Mouse (Mus musculus) heart, embryonic 11.5 days (tissue): Measurements from ENCODE around the gene Olfr435. TPM values are rescaled to one million over a fixed set of nuclear protein-coding genes. Genes with fewer than 3 reads are reported as not detected.

Experiments
- ATAC-seq: fragments of 200-750 bp; cut with Nextera tagmentation; replicated peaks from 2 replicates; pipeline ENCODE4 v1.8.0; 2017; ENCODE audit warnings: moderate library complexity; ENCODE audit not compliant: insufficient number of reproducible peaks, low FRiP score, low TSS enrichment
- H3K27ac ChIP-seq: fragments of 300-500 bp; sonication (generic); 2 replicates; pipeline ENCODE4 v1.5.1; 2014; ENCODE audit warnings: mild to moderate bottlenecking, low read depth, low read length
- H3K27me3 ChIP-seq: fragments of 300-500 bp; sonication (generic); 2 replicates; pipeline ENCODE4 v1.6.1; 2014; ENCODE audit warnings: mild to moderate bottlenecking, low read length, mixed read lengths; ENCODE audit not compliant: control insufficient read depth, insufficient read depth
- H3K36me3 ChIP-seq: fragments of 300-500 bp; sonication (generic); 2 replicates; pipeline ENCODE4 v1.6.1; 2014; ENCODE audit warnings: mild to moderate bottlenecking, low read length, moderate library complexity, mixed read lengths; ENCODE audit not compliant: control insufficient read depth, insufficient read depth
- H3K4me1 ChIP-seq: fragments of 300-500 bp; sonication (generic); 2 replicates; pipeline ENCODE4 v1.6.1; 2014; ENCODE audit warnings: low read length; ENCODE audit not compliant: control insufficient read depth, insufficient read depth
- H3K4me2 ChIP-seq: fragments of 300-500 bp; sonication (generic); 2 replicates; pipeline ENCODE4 v1.6.1; 2014; ENCODE audit warnings: mild to moderate bottlenecking, moderate library complexity
- H3K4me3 ChIP-seq: fragments of 300-500 bp; sonication (generic); 2 replicates; pipeline ENCODE4 v1.5.1; 2014; ENCODE audit warnings: low read depth, low read length
- H3K9ac ChIP-seq: fragments of 300-500 bp; sonication (generic); 2 replicates; pipeline ENCODE4 v1.6.1; 2014; ENCODE audit warnings: mild to moderate bottlenecking, low read depth, low read length, moderate library complexity
- H3K9me3 ChIP-seq: fragments of 300-500 bp; sonication (generic); replicated peaks from 2 replicates; pipeline ENCODE4 v1.6.1; 2016; ENCODE audit warnings: low read length; ENCODE audit not compliant: control insufficient read depth
- WGBS: fragments of 180-500 bp; shearing (Covaris S2); extraction: QIAGEN DNeasy Blood & Tissue Kit; methylation state at CpG from one replicate; pipeline ENCODE4 v1.1.7; 2014; ENCODE audit not compliant: insufficient replicate concordance; 5-methylcytosine and 5-hydroxymethylcytosine counted together
- polyA plus RNA-seq: library from polyadenylated mRNA; unstranded; fragments of >200 nt; fragmentation: Nextera tagmentation; extraction: Ambion mirVana; gene quantifications from 2 replicates; pipeline ENCODE4 v1.2.1, GENCODE M21; 2014

Olfr435 gene
- not detected in 2 replicates for polyA plus RNA-seq

DNA sequence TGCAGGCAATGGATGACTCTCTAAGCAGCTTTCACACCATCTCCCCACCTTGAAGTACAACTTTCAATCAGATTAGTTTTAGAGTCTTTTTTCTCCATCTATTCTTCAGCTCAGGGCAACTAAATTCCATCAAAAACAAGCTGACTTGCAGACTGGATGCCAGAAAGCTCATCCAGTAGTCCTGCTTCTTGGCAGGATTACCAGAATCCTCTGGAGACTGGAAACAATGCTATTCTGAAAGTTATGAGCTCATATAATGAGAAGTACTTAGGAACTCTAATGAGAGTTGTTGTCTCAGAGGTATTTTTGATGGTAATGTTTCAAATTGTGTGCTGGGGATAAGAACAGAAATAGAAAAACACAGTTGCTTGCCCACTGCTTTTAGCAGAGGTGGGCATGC lies at the start of gene Olfr435:
TSS of gene Olfr435 (plus strand) at position 366 of the 400 bp plus-strand sequence.
- H3K4me3 ChIP-seq, result no peak within 1 kb of the TSS
- H3K36me3 ChIP-seq, result no peaks in the 10 kb centered on the region
- H3K4me2 ChIP-seq, result no peak within 1 kb of the TSS
- no peaks in the 10 kb centered on the region for H3K27me3 ChIP-seq
- no peak for ATAC-seq
- no peak within 1 kb of the TSS for H3K27ac ChIP-seq
- H3K9ac ChIP-seq, result no peak within 1 kb of the TSS
- H3K9me3 ChIP-seq, result no peaks in the 10 kb centered on the region
- H3K4me1 ChIP-seq, result no peaks in the 10 kb centered on the region

DNA sequence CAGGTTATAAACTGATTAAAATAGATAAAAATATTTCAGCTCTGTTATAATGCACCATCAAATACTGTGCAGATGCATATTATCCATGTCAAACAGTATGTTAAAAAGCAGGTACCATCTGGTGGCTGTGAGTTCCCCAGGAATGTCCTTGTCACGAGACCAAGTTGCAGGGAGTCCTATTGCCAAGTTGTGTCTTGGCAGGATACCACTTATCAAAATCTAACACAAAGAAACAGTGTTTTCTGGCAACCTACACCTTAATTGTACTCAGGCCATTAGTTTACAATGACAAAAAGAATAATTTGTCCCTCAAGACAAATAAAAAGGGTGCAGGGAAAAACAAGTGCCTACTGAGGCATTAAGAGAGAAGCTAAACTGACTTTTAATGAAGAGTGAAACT lies 37.4 kb upstream of the Olfr435 start:
- Histone ChIP-seq H3K4me3 (no peak overlapping the region), H3K27ac (no peak overlapping the region), H3K4me2 (no peak overlapping the region), H3K4me1 (no peaks in the 10 kb centered on the region), H3K36me3 (no peaks in the 10 kb centered on the region), H3K9ac (no peak overlapping the region), H3K27me3 (no peaks in the 10 kb centered on the region), H3K9me3 (no peaks in the 10 kb centered on the region)
- 50% methylated on average over 1 of the region's 1 CpGs for WGBS
- no peak for ATAC-seq

GRCm38 (mm10) chr6:43162982-43163381 lies 34.0 kb upstream of the Olfr435 start, which contains the start of gene Olfr437:
Olfr437 (plus strand) TSS chr6:43163282.
- Histone ChIP-seq H3K36me3 (no peaks in the 10 kb centered on the region), H3K4me2 (no peak within 1 kb of the TSS), H3K9me3 (no peaks in the 10 kb centered on the region), H3K9ac (no peak within 1 kb of the TSS), H3K27ac (no peak within 1 kb of the TSS), H3K27me3 (no peaks in the 10 kb centered on the region), H3K4me3 (no peak within 1 kb of the TSS), H3K4me1 (no peaks in the 10 kb centered on the region)
- 62% methylated on average over 3 of the region's 3 CpGs for WGBS
- ATAC-seq, result no peak

GRCm38 (mm10) chr6:43167246-43167645 lies 29.7 kb upstream of the Olfr435 start:
- Histone ChIP-seq H3K9me3 (no peaks in the 10 kb centered on the region), H3K36me3 (no peaks in the 10 kb centered on the region), H3K4me2 (no peak overlapping the region), H3K27ac (no peak overlapping the region), H3K4me3 (no peak overlapping the region), H3K27me3 (no peaks in the 10 kb centered on the region), H3K4me1 (no peaks in the 10 kb centered on the region), H3K9ac (no peak overlapping the region)
- ATAC-seq, result no peak
- WGBS, result 86% methylated on average over 4 of the region's 4 CpGs

DNA sequence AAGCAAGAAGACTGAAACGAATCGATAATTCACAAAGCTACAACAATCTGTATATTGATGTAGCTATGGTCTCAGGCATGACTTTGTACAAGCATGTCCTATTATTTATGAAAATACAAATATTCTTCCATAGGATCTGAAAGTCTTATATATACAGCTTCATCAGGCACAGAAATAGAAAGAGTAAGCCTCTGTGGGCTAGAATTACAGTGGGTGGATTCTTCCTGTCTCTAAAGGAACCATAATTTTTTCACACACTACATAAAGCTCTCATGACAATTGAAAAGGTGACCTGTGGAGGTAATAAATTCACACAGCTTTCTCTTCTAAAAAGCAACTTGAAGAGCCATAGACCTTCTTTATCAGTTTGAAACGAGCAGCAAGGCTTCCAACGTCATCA lies 25.1 kb upstream of the Olfr435 start, which contains the start of gene Olfr13:
TSS of gene Olfr13 (plus strand) at position 301 of the 400 bp plus-strand sequence.
- 60% methylated on average over 4 of the region's 4 CpGs for WGBS

DNA sequence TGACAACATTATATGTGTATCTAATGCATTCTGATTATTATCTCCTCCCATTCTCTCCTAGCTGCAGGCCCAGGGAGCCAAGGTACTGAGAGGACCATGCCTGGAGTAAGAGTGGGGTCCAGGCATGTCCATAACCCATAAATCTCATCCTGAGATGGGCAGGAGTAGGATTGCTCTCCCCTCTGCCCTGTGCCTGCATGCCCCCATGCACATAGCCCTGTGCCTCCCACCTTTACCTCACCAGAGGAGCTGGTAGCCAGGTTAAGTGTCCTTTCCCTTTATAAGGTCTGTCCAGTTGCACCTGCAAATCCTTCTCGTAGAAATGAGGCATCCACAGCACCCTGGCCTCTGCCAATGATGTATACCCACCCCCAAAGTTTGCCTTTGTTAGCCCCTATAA lies 18.8 kb upstream of the Olfr435 start:
- ATAC-seq, result no peak
- H3K27me3 ChIP-seq, result no peaks in the 10 kb centered on the region
- no peak overlapping the region for H3K9ac ChIP-seq
- no peak overlapping the region for H3K4me2 ChIP-seq
- WGBS, result 55% methylated on average over 1 of the region's 1 CpGs
- H3K4me3 ChIP-seq, result no peak overlapping the region
- no peaks in the 10 kb centered on the region for H3K36me3 ChIP-seq
- H3K4me1 ChIP-seq, result no peaks in the 10 kb centered on the region
- no peaks in the 10 kb centered on the region for H3K9me3 ChIP-seq
- H3K27ac ChIP-seq, result no peak overlapping the region

More for the DNA sequence above, 25.1 kb upstream of the Olfr435 start, which contains the start of gene Olfr13:
- H3K4me2 ChIP-seq, result no peak within 1 kb of the TSS
- H3K4me3 ChIP-seq, result no peak within 1 kb of the TSS
- no peak for ATAC-seq
- H3K4me1 ChIP-seq, result no peaks in the 10 kb centered on the region
- no peaks in the 10 kb centered on the region for H3K9me3 ChIP-seq
- H3K9ac ChIP-seq, result no peak within 1 kb of the TSS
- no peaks in the 10 kb centered on the region for H3K27me3 ChIP-seq
- no peaks in the 10 kb centered on the region for H3K36me3 ChIP-seq
- H3K27ac ChIP-seq, result no peak within 1 kb of the TSS

DNA sequence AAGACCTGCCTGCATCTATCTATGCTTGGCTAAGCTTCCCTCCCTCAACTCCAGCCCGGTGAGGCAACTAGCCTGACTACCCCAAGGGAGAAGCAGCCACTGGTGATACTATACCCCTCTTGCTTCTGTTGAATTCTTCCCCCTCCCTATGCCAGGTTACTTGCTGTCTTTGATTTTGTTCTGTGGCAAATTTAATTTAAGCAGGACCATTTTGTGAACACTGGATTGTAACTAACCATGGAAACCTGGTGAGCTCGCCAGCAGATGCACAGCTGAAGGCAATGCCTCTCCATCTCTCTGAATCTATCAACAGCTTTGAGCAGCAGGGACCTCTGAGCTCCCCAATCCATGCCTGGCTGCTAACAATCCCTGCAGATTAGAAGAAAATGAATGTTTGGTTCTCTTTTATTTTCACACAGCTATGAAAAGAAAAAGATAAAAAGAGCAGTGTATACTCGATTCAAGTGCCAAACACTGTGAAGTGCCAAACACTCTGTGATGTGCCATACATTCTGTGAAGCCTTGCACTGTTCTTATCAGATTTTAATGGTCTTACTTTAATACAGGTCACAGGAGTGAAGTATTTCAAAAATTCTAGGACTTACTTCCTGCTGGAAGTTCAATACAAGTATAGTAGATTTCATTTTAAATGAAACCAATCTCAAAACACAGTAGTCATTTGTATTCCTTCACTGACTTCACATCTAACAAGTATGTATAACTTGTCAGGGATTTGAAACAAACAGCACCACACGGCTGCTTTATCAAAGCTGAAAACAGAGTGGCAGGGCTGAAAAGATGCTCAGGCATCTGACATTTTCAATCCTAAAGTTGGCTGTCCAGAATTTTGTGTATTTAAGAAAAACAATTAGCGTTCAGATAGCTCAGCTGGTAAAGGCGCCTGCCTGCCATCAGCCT lies 18.1 kb upstream of the Olfr435 start:
- WGBS, result 62% methylated on average over 6 of the region's 6 CpGs
- no peaks in the 10 kb centered on the region for H3K36me3 ChIP-seq
- no peak overlapping the region for H3K9ac ChIP-seq
- H3K4me3 ChIP-seq, result no peak overlapping the region
- ATAC-seq, result no peak
- no peak overlapping the region for H3K27ac ChIP-seq
- no peaks in the 10 kb centered on the region for H3K9me3 ChIP-seq
- no peaks in the 10 kb centered on the region for H3K4me1 ChIP-seq
- no peaks in the 10 kb centered on the region for H3K27me3 ChIP-seq
- no peak overlapping the region for H3K4me2 ChIP-seq

GRCm38 (mm10) chr6:43190986-43191385 lies 6.0 kb upstream of the Olfr435 start:
- Histone ChIP-seq H3K4me1 (no peaks in the 10 kb centered on the region), H3K4me2 (no peak overlapping the region), H3K27ac (no peak overlapping the region), H3K4me3 (no peak overlapping the region), H3K36me3 (no peaks in the 10 kb centered on the region), H3K27me3 (no peaks in the 10 kb centered on the region), H3K9ac (no peak overlapping the region), H3K9me3 (no peaks in the 10 kb centered on the region)
- 69% methylated on average over 3 of the region's 3 CpGs for WGBS
- no peak for ATAC-seq

GRCm38 (mm10) chr6:43198094-43198493 lies 1.1 kb downstream of the Olfr435 start:
- Histone ChIP-seq H3K36me3 (no peaks in the 10 kb centered on the region), H3K9me3 (no peaks in the 10 kb centered on the region), H3K9ac (no peak overlapping the region), H3K4me1 (no peaks in the 10 kb centered on the region), H3K4me3 (no peak overlapping the region), H3K4me2 (no peak overlapping the region), H3K27me3 (no peaks in the 10 kb centered on the region), H3K27ac (no peak overlapping the region)
- no peak for ATAC-seq
- 57% methylated on average over 3 of the region's 3 CpGs for WGBS
